In genomic region chr7:137438962-137439361, GRCm38 (mm10) we compare ENCODE assay signal across 7 mouse cellular contexts. TPM values are rescaled to one million over a fixed set of nuclear protein-coding genes. Genes with fewer than 3 reads are reported as not detected.
DNase-seq lines count a peak whose midpoint lies in the region; ATAC-seq lines count a peak whose summit lies in the region.
"Not testable (repeated sequence)": the region's sequence is repeated elsewhere in the genome, so short reads cannot be mapped to it uniquely, and the experiment has no call there.

No protein-coding gene starts in this region.

- not testable (repeated sequence) for H3K27ac ChIP-seq in brown adipose tissue, adult 24 weeks (replicated peaks; ENCODE audit: low read depth, low read length); forebrain, embryonic 12.5 days; heart, embryonic 16.5 days (ENCODE audit: low read length); intestine, embryonic 16.5 days (ENCODE audit: low read length); limb, embryonic 15.5 days; neural tube, embryonic 15.5 days (replicated peaks)
- peak overlapping the region; percentile 97; the same call in 1 of the 2 replicates for H3K27ac ChIP-seq in midbrain, embryonic 10.5 days (replicated peaks)

- ATAC-seq in forebrain, embryonic 12.5 days (ENCODE audit: low FRiP score); heart, embryonic 16.5 days (replicated peaks; ENCODE audit: extremely low read depth, insufficient read depth, low FRiP score); intestine, embryonic 16.5 days; limb, embryonic 15.5 days (ENCODE audit: insufficient number of reproducible peaks, low FRiP score, low TSS enrichment, low read depth); neural tube, embryonic 15.5 days (ENCODE audit: low FRiP score): not testable (repeated sequence)

- not testable (repeated sequence) for H3K9me3 ChIP-seq in forebrain, embryonic 12.5 days; heart, embryonic 16.5 days (replicated peaks; ENCODE audit: control insufficient read depth, low read length); intestine, embryonic 16.5 days (ENCODE audit: control insufficient read depth, low read length); limb, embryonic 15.5 days; midbrain, embryonic 10.5 days (replicated peaks); neural tube, embryonic 15.5 days (replicated peaks)

- 87% methylated on average over 7 of the region's 7 CpGs for WGBS in forebrain, embryonic 12.5 days
- 86% methylated on average over 7 of the region's 7 CpGs for WGBS in heart, embryonic 16.5 days
- WGBS in intestine, embryonic 16.5 days = 73% methylated on average over 7 of the region's 7 CpGs
- 80% methylated on average over 7 of the region's 7 CpGs for WGBS in limb, embryonic 15.5 days
- WGBS in midbrain, embryonic 10.5 days = 91% methylated on average over 7 of the region's 7 CpGs
- 81% methylated on average over 7 of the region's 7 CpGs for WGBS in neural tube, embryonic 15.5 days

- peak overlapping the region; percentile 40 for H3K4me3 ChIP-seq in brown adipose tissue, adult 24 weeks (ENCODE audit: insufficient read depth, low read depth, low read length)
- peak overlapping the region; percentile 79 for H3K4me3 ChIP-seq in forebrain, embryonic 12.5 days (replicated peaks)
- peak overlapping the region; percentile 98 for H3K4me3 ChIP-seq in heart, embryonic 16.5 days (ENCODE audit: low read length)
- peak overlapping the region; percentile 97 for H3K4me3 ChIP-seq in intestine, embryonic 16.5 days (ENCODE audit: low read length)
- peak overlapping the region; percentile 79 for H3K4me3 ChIP-seq in limb, embryonic 15.5 days
- peak overlapping the region; percentile 97 for H3K4me3 ChIP-seq in midbrain, embryonic 10.5 days
- peak overlapping the region; percentile 99 for H3K4me3 ChIP-seq in neural tube, embryonic 15.5 days (replicated peaks)

- peak overlapping the region; percentile 75 for H3K4me2 ChIP-seq in forebrain, embryonic 12.5 days
- H3K4me2 ChIP-seq in heart, embryonic 16.5 days (ENCODE audit: low read depth, low read length) = peak overlapping the region; percentile 88
- H3K4me2 ChIP-seq in intestine, embryonic 16.5 days (ENCODE audit: low read depth, low read length) = peak overlapping the region; percentile 73
- H3K4me2 ChIP-seq in limb, embryonic 15.5 days = peak overlapping the region; percentile 56
- peak overlapping the region; percentile 66 for H3K4me2 ChIP-seq in neural tube, embryonic 15.5 days

- H3K4me1 ChIP-seq in brown adipose tissue, adult 24 weeks (ENCODE audit: control insufficient read depth, insufficient read depth, insufficient read length, low read length) = peaks cover 29% of the 10 kb centered on the region
- peaks cover 24% of the 10 kb centered on the region for H3K4me1 ChIP-seq in forebrain, embryonic 12.5 days
- peaks cover 19% of the 10 kb centered on the region for H3K4me1 ChIP-seq in heart, embryonic 16.5 days (ENCODE audit: control insufficient read depth, insufficient read depth, low read length)
- H3K4me1 ChIP-seq in intestine, embryonic 16.5 days (ENCODE audit: control insufficient read depth, insufficient read depth, low read length) = not testable (repeated sequence)
- peaks cover 17% of the 10 kb centered on the region for H3K4me1 ChIP-seq in limb, embryonic 15.5 days
- H3K4me1 ChIP-seq in midbrain, embryonic 10.5 days = peaks cover 18% of the 10 kb centered on the region
- H3K4me1 ChIP-seq in neural tube, embryonic 15.5 days = peaks cover 30% of the 10 kb centered on the region

- not testable (repeated sequence) for H3K27me3 ChIP-seq in forebrain, embryonic 12.5 days; heart, embryonic 16.5 days (ENCODE audit: control insufficient read depth, insufficient read depth, low read length); intestine, embryonic 16.5 days (replicated peaks; ENCODE audit: control insufficient read depth, insufficient read depth, low read length); limb, embryonic 15.5 days; midbrain, embryonic 10.5 days (ENCODE audit: low read depth, poor library complexity, severe bottlenecking); neural tube, embryonic 15.5 days (replicated peaks)

- H3K9ac ChIP-seq in forebrain, embryonic 12.5 days = peak overlapping the region; percentile 89
- H3K9ac ChIP-seq in heart, embryonic 16.5 days (ENCODE audit: low read length); limb, embryonic 15.5 days: not testable (repeated sequence)
- peak overlapping the region; percentile 98; the same call in 1 of the 2 replicates for H3K9ac ChIP-seq in intestine, embryonic 16.5 days (ENCODE audit: low read depth, low read length)
- H3K9ac ChIP-seq in neural tube, embryonic 15.5 days (replicated peaks) = peak overlapping the region; percentile 97; the same call in 1 of the 2 replicates

- H3K36me3 ChIP-seq in forebrain, embryonic 12.5 days (replicated peaks); heart, embryonic 16.5 days (ENCODE audit: control insufficient read depth, insufficient read depth); intestine, embryonic 16.5 days (ENCODE audit: control insufficient read depth, insufficient read depth, low read length); limb, embryonic 15.5 days; neural tube, embryonic 15.5 days: not testable (repeated sequence)
- peaks cover 28% of the 10 kb centered on the region for H3K36me3 ChIP-seq in midbrain, embryonic 10.5 days

- not testable (repeated sequence) for DNase-seq in midbrain, embryonic 10.5 days (ENCODE audit: low spot score)

RNA-seq across cellular contexts. Expression of gene Glrx3, which starts 1.5 kb away (rescaled TPM):
- 199 and 242 TPM in 2 replicates for polyA plus RNA-seq in brown adipose tissue, adult 24 weeks (2012; ENCODE audit: insufficient read depth, insufficient read length, missing spikeins)
- 275 and 279 TPM in 2 replicates for polyA plus RNA-seq in forebrain, embryonic 12.5 days (2016; fragmentation: Nextera tagmentation; extraction: Ambion mirVana)
- 176 and 180 TPM in 2 replicates for polyA plus RNA-seq in heart, embryonic 16.5 days (2015; fragmentation: Nextera tagmentation; extraction: Ambion mirVana)
- polyA plus RNA-seq in intestine, embryonic 16.5 days (2015; fragmentation: Nextera tagmentation; extraction: Ambion mirVana) = 203 and 218 TPM in 2 replicates
- 215 and 226 TPM in 2 replicates for polyA plus RNA-seq in limb, embryonic 15.5 days (2015; fragmentation: Nextera tagmentation; extraction: Ambion mirVana)
- 297 and 304 TPM in 2 replicates for polyA plus RNA-seq in midbrain, embryonic 10.5 days (2016; fragmentation: Nextera tagmentation; extraction: Ambion mirVana)
- polyA plus RNA-seq in neural tube, embryonic 15.5 days (2015; fragmentation: Nextera tagmentation; extraction: Ambion mirVana) = 280 and 281 TPM in 2 replicates

RNA-seq across cellular contexts. Expression of gene 9430038I01Rik, which starts 28.4 kb away (rescaled TPM):
- 4.1 and 10.8 TPM in 2 replicates for polyA plus RNA-seq in brown adipose tissue, adult 24 weeks (2012; ENCODE audit: insufficient read depth, insufficient read length, missing spikeins)
- 13.8 and 16.0 TPM in 2 replicates for polyA plus RNA-seq in forebrain, embryonic 12.5 days (2016; fragmentation: Nextera tagmentation; extraction: Ambion mirVana)
- 14.1 and 14.7 TPM in 2 replicates for polyA plus RNA-seq in heart, embryonic 16.5 days (2015; fragmentation: Nextera tagmentation; extraction: Ambion mirVana)
- polyA plus RNA-seq in intestine, embryonic 16.5 days (2015; fragmentation: Nextera tagmentation; extraction: Ambion mirVana) = 23.6 and 24.3 TPM in 2 replicates
- 20.0 and 21.1 TPM in 2 replicates for polyA plus RNA-seq in limb, embryonic 15.5 days (2015; fragmentation: Nextera tagmentation; extraction: Ambion mirVana)
- 18.2 and 20.2 TPM in 2 replicates for polyA plus RNA-seq in midbrain, embryonic 10.5 days (2016; fragmentation: Nextera tagmentation; extraction: Ambion mirVana)
- 15.5 and 17.0 TPM in 2 replicates for polyA plus RNA-seq in neural tube, embryonic 15.5 days (2015; fragmentation: Nextera tagmentation; extraction: Ambion mirVana)

Comparison
In these comparisons a context has a peak if more than half of its experiments do, and no peak if none do; other contexts are left out.
1. H3K4me3 ChIP-seq: peak in every context shown above with its lines; median percentile 99 in neural tube, embryonic 15.5 days; 98 in heart, embryonic 16.5 days; 97 in intestine, embryonic 16.5 days; 97 in midbrain, embryonic 10.5 days; 79 in forebrain, embryonic 12.5 days; 79 in limb, embryonic 15.5 days; 40 in brown adipose tissue, adult 24 weeks.